Mouse (Mus musculus): ENCODE measurements at regions not wholly inside any gene's neighbourhood (a gene's known extent, or its start where the extent isn't known, plus 50 kb on each side); places are given as distances from the start of the nearest gene placed in this dataset.
"Not testable (repeated sequence)": the region's sequence is repeated elsewhere in the genome, so short reads cannot be mapped to it uniquely, and the experiment has no call there.

DNA sequence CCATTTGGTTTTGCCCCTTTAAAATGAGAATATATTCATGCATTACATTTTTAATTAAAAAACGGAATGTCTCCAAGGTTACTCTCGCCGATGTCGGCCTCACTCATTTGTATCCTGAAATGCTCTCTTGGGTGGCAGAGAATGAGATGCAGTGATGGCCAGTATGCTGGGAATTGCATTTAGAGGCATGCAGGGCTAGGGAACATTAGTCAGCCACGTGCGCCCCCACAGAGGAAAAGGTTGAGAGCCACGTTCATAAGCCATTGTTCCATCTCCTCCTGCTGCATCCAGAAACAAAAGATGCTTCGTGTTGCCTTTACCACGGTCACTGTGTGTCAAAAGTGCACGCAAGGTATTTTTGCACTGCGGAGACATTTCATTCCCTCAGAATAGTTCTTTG is 172.9 kb upstream of the Pmfbp1 start:
- no peak for DNase-seq

GRCm38 (mm10) chr8:109323351-109323750 is 170.5 kb upstream of the Pmfbp1 start:
- DNase-seq, result no peak

DNA sequence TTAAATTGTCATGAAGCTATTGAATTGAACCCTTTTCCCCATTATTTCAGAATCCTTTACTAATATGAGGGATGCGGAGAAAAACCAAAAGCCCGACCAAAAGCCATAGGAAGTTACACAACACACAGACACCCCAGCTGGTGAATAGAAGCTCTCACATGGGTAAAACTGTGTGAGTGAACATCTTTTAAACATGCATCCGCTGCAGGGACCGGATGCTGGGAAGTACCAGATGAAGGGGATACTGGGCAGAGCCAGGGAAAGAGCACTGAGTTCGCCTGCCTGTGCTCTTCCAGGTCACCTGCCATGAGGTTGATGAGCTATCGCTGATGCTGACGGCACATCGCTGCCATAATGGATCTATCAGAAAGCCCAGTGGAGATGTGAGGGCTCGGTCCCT is 169.6 kb upstream of the Pmfbp1 start:
- DNase-seq, result no peak

DNA sequence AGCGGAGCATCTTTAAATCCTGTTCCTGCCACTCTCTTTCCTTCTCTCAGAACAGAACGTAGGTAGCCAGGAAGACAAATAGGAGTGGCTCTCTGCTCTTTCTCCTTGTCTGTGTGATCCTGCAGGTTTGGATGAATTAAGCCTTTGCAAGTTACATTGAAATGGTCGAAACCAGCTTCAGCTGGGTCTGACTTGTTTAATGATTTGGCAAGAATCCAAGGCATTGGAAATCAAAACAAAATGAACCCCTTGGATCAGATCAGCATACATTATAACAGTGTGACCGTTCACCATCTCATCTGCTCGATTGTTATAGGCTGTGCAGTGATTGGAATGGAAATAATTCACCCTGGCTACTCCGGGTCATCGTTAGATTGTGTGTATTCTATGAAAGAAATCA is 157.6 kb upstream of the Pmfbp1 start:
- no peak for DNase-seq

DNA sequence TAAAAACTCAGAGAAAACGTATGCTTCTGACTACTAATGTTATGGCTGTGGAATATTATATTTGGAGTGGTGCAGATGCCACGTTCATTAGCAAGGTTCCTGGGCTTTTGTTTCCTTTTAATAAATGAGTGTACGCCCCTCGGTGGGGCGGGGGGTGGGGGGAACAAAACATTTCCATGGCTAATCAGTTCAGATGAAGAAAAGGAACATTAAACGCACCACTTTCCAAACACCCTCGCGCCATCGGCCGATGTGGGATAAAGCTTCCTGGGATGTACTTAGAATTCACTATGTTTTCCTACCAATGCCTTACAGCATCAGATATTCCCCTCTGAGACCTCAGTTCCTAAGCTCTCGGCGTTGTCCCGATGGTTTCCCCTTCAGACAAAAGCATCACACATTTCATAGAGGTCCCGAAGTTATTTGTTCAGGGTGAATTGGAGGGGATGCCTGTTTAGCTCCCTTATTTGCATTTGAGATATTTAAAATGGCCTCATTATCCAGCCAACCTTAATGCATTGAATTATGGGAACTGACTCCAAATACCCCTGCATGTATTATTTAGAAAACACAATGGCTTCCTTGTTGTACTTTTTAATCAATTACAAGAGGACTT is 155.5 kb upstream of the Pmfbp1 start:
- DNase-seq, result no peak

DNA sequence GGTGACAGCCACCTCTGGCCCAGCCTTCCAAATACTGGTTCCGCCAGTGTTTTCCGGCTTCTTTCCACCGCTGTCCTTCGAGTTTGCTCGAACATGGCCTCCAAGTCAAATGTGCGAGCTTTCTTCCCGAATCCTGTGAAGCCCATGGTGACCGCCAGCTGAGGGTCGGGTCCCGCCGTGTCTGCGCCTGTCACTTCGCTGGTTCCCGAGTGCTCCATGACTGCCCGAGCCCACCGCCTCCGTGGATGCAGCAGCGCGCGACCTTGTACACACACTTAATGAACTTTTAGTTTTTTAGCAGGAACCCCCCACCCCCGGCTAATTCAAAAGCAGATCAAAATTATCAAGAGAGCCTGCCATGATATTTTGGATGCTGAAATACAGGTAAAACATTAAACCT is 153.2 kb upstream of the Pmfbp1 start:
- not testable (repeated sequence) for DNase-seq

- no peak for DNase-seq
Measured at GRCm38 (mm10) chr8:109355168-109355567, 138.7 kb upstream of the Pmfbp1 start.

- DNase-seq, result no peak
Measured at GRCm38 (mm10) chr8:109359396-109360051, 134.3 kb upstream of the Pmfbp1 start.

DNA sequence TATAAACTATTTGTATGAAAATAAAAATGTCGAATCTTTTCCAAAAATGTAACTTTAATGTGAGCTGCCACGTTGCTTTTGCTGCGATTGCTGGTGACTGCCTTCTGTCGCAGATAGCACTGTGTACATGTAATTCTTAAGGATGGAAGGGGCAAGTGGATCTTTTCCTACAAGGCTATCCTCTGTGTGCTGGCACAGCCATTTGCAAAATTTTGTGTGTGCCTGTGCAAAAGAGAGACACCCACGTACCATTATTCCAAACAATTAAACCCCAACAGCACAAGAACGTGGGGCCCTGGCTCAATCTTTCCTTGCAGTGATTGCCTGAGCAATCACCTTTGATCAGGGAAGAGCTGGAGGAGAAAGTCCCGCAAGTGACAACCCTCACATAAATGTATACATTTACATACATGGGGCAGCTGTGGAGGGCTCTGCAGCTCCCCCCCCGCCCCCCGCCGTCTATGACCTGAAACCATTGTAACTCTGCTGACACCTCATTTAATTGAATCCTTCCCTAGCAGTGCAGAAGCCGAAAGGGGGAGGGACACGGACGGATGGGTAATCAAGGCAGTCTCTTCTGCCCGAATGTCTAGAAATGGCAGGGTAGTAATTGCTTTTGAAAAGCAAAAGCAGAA is 133.6 kb upstream of the Pmfbp1 start:
- no peak for DNase-seq

DNA sequence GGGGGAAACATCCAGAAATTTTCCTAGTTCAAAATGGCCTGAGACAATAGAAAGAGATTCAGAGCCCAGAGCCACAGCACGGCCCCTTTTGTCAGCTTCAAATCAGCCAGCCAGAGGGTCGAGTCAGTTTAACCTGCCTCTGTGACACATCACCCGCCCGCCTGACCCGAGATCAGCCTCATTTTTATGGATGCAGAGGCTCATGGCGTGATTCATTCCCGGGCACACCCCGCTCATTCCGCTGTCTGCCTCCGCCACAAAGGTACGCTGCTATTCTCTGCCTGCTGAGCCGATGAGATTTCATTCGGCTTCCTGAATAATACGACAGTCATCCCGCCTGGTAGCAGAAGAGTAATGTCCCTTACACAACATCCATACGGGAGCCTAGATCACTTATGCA is 132.9 kb upstream of the Pmfbp1 start:
- no peak for DNase-seq

GRCm38 (mm10) chr8:109361575-109362361 is 132.1 kb upstream of the Pmfbp1 start:
- DNase-seq, result no peak

GRCm38 (mm10) chr8:109363185-109363845 is 130.5 kb upstream of the Pmfbp1 start:
- no peak for DNase-seq

DNA sequence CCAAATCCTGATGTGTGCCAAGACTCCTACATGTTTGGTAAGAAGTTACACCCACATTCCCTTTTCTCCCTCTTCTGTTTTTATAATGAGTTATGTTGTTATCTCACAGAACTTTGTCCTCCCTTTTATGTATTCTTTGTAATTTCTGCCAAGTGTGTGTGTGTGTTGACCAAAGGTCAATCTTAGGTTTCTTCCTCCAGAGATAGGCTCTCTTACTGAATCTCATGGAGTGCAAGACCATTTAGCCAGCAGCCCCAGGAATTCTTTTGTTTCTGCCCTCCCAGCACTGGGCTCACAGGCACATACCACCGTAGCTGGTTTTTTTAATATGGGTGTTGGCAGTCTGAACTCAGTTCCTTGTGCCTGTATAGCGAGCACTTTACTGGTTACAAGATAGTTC is 119.8 kb upstream of the Pmfbp1 start:
- DNase-seq, result no peak

- DNase-seq, result no peak
Measured at GRCm38 (mm10) chr8:109384881-109385280, 108.9 kb upstream of the Pmfbp1 start.

DNA sequence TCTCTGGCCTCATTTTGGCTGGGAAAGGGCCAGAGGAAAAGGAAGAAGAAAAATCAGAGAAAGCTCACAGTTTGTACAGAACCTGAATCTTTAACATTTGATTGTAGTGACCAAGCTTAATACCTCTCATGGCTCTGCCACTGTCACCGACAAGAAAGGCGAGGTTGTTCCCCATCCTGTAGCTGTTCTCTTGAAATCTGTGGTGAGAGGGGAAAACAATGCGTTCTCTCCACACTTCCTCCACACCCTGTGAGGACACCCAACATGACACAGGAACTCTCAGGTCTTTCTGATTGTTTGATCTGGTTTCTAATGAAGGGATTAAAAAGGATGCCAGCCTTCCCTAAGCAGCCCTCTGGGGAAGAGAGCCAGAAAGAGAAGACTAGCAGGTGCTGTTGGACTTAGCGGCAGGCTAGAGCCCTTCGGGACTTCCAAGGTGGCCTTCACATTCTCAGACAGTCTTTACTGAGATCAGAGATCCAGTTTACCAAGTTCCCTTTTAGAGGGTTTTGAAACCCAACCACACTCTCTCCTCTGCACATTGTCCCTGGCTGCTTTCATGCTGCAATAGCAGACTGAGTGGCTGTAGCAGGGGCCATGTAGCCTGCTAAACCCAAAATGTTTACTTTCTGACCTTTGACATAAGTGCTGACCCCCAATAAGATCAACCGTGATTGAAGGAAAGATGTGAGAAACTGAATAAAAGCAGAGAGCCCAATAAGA is 98.5 kb upstream of the Pmfbp1 start:
- DNase-seq, result no peak

DNA sequence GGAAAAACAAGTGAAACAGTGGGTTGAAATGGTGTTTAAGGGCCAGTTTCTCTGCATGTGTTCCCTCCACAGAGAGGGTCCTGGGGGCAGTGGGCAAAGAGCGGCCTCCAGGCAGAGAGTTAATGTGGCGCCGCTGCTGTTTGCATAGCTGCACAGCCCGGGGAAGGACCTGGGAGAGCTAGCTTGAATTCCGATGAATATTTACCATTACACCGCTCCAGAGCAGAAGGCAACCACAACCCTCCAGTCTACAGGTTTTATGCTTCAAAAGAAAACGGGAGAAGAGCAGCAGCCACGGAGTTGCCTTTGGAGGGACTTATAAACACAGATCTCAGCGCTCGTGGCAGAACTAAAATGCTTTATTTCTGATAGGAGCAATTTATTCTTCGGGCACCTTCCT is 94.2 kb upstream of the Pmfbp1 start:
- no peak for DNase-seq

DNA sequence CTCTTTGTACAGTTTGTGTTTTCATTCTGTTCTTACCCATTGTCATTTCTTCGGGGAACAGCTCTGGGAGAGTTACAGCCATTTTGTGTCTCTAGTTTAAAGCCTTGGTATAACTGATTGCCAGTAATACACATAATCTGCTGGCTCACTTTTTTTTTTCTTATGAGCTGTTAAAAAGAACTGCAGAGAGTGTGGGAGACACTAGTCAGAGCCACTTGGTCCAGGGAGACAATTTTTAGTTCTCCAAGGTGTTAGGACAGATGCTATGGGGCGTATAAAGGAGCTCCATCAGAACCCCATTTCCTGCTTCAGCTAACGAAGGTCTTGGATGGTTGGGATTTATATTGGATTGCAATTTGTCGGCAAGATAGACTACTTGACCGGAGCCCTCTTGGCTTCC is 93.6 kb upstream of the Pmfbp1 start:
- no peak for DNase-seq

- no peak for DNase-seq
Measured at GRCm38 (mm10) chr8:109407913-109408312, 85.9 kb upstream of the Pmfbp1 start.

GRCm38 (mm10) chr8:109410531-109410930 is 83.3 kb upstream of the Pmfbp1 start:
- DNase-seq, result no peak

- DNase-seq, result no peak
Measured at GRCm38 (mm10) chr8:109413386-109413785, 80.4 kb upstream of the Pmfbp1 start.

GRCm38 (mm10) chr8:109415315-109415714 is 78.5 kb upstream of the Pmfbp1 start:
- no peak for DNase-seq

GRCm38 (mm10) chr8:109415906-109416305 is 77.9 kb upstream of the Pmfbp1 start:
- DNase-seq, result no peak

Measured in lung, postnatal 36 days (tissue).